Mouse (Mus musculus): ENCODE measurements around the gene Rad9a.

DNA sequence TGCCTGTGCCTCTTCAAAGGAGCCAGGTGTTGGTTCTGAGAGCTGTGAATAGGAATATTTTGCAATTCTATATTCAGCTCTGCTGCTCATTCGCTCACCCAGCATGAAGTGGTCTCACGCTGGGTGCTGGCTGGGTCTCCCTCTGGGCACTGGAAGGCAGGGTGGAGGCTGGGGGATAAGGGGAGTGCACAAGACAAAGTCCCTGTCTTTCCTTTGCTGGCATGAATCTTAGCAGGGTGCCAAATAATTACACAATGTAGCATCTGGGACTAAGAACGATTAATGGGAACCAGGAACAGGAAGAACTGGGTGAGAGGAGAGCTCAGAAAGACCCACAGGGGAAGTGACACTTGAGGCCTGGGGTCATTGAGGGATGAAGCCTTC is 54.4 kb downstream of the Rad9a start:
- TF ChIP-seq CTCF (IDR thresholded peaks at IDR 0.05; ENCODE audit: control insufficient read depth, insufficient read depth, insufficient replicate concordance, low read depth, low read length) (no peak), POLR2A (IDR thresholded peaks at IDR 0.05; ENCODE audit: control insufficient read depth, low read depth, low read length) (no peak)
